Mouse (Mus musculus) embryonic facial prominence, embryonic 13.5 days (tissue): ENCODE measurements at regions not wholly inside any gene's neighbourhood (a gene's known extent, or its start where the extent isn't known, plus 50 kb on each side); places are given as distances from the start of the nearest gene placed in this dataset.
"Not testable (repeated sequence)": the region's sequence is repeated elsewhere in the genome, so short reads cannot be mapped to it uniquely, and the experiment has no call there.

Experiments
- ATAC-seq: fragments of 200-750 bp; cut with Nextera tagmentation; 2 replicates; pipeline ENCODE4 v1.8.0; 2017; ENCODE audit warnings: low read depth; ENCODE audit not compliant: insufficient number of reproducible peaks, insufficient read depth, low FRiP score, low TSS enrichment
- H3K27ac ChIP-seq: fragments of 300-500 bp; sonication (generic); 2 replicates; pipeline ENCODE4 v1.5.1; 2015; ENCODE audit warnings: moderate library complexity, mild to moderate bottlenecking, inconsistent platforms
- H3K27me3 ChIP-seq: fragments of 300-500 bp; sonication (generic); 2 replicates; pipeline ENCODE4 v1.6.1; 2015; ENCODE audit warnings: mild to moderate bottlenecking, inconsistent platforms
- H3K36me3 ChIP-seq: fragments of 300-500 bp; sonication (generic); 2 replicates; pipeline ENCODE4 v1.6.1; 2015; ENCODE audit warnings: mild to moderate bottlenecking, inconsistent platforms
- H3K4me1 ChIP-seq: fragments of 300-500 bp; sonication (generic); 2 replicates; pipeline ENCODE4 v1.6.1; 2015; ENCODE audit warnings: inconsistent platforms
- H3K4me2 ChIP-seq: fragments of 300-500 bp; sonication (generic); 2 replicates; pipeline ENCODE4 v1.6.1; 2015; ENCODE audit warnings: moderate library complexity, mild to moderate bottlenecking, inconsistent platforms
- H3K4me3 ChIP-seq: fragments of 300-500 bp; sonication (generic); 2 replicates; pipeline ENCODE4 v1.5.1; 2015; ENCODE audit warnings: mild to moderate bottlenecking, inconsistent platforms
- H3K9ac ChIP-seq: fragments of 300-500 bp; sonication (generic); 2 replicates; pipeline ENCODE4 v1.6.1; 2015; ENCODE audit warnings: mild to moderate bottlenecking, inconsistent platforms
- H3K9me3 ChIP-seq: fragments of 300-500 bp; sonication (generic); 2 replicates; pipeline ENCODE4 v1.6.1; 2016; ENCODE audit warnings: inconsistent platforms
- WGBS: fragments of 180-500 bp; shearing (Covaris S2); methylation state at CpG from one replicate; pipeline ENCODE4 v1.1.7; 2015; ENCODE audit warnings: mixed read lengths; 5-methylcytosine and 5-hydroxymethylcytosine counted together

GRCm38 (mm10) chr14:53832553-53832952 is 421.4 kb downstream of the Dad1 start:
- no peak overlapping the region for H3K27ac ChIP-seq
- no peaks in the 10 kb centered on the region for H3K9me3 ChIP-seq
- no peaks in the 10 kb centered on the region for H3K36me3 ChIP-seq
- H3K4me2 ChIP-seq, result no peak overlapping the region
- H3K4me1 ChIP-seq, result no peaks in the 10 kb centered on the region
- 90% methylated on average over 3 of the region's 3 CpGs for WGBS
- no peak overlapping the region for H3K4me3 ChIP-seq
- H3K9ac ChIP-seq, result no peak overlapping the region
- H3K27me3 ChIP-seq, result no peaks in the 10 kb centered on the region
- ATAC-seq, result no peak

GRCm38 (mm10) chr14:53831651-53832050 is 422.3 kb downstream of the Dad1 start:
- Histone ChIP-seq H3K27me3 (no peaks in the 10 kb centered on the region), H3K4me1 (no peaks in the 10 kb centered on the region), H3K9ac (no peak overlapping the region), H3K4me3 (no peak overlapping the region), H3K36me3 (no peaks in the 10 kb centered on the region), H3K27ac (no peak overlapping the region), H3K9me3 (no peaks in the 10 kb centered on the region), H3K4me2 (no peak overlapping the region)
- no peak for ATAC-seq
- 79% methylated on average over 6 of the region's 6 CpGs for WGBS

GRCm38 (mm10) chr14:53830717-53831116 is 423.2 kb downstream of the Dad1 start:
- WGBS, result 50% methylated on average over 1 of the region's 1 CpGs

GRCm38 (mm10) chr14:53826782-53827181 is 427.1 kb downstream of the Dad1 start:
- H3K27me3 ChIP-seq, result no peaks in the 10 kb centered on the region
- ATAC-seq, result no peak
- no peaks in the 10 kb centered on the region for H3K36me3 ChIP-seq
- H3K27ac ChIP-seq, result no peak overlapping the region
- no peaks in the 10 kb centered on the region for H3K9me3 ChIP-seq
- no peak overlapping the region for H3K9ac ChIP-seq
- no peak overlapping the region for H3K4me2 ChIP-seq
- H3K4me1 ChIP-seq, result no peaks in the 10 kb centered on the region
- 92% methylated on average over 4 of the region's 4 CpGs for WGBS
- no peak overlapping the region for H3K4me3 ChIP-seq

More at GRCm38 (mm10) chr14:53830717-53831116, 423.2 kb downstream of the Dad1 start:
- H3K27me3 ChIP-seq, result no peaks in the 10 kb centered on the region
- H3K4me3 ChIP-seq, result no peak overlapping the region
- H3K36me3 ChIP-seq, result no peaks in the 10 kb centered on the region
- H3K27ac ChIP-seq, result no peak overlapping the region
- H3K4me1 ChIP-seq, result no peaks in the 10 kb centered on the region
- H3K9ac ChIP-seq, result no peak overlapping the region
- H3K9me3 ChIP-seq, result no peaks in the 10 kb centered on the region
- no peak for ATAC-seq
- H3K4me2 ChIP-seq, result no peak overlapping the region

- WGBS, result 12% methylated on average over 3 of the region's 3 CpGs
- no peak for ATAC-seq
- Histone ChIP-seq H3K9ac (no peak overlapping the region), H3K27ac (no peak overlapping the region), H3K9me3 (no peaks in the 10 kb centered on the region), H3K4me3 (no peak overlapping the region), H3K27me3 (0 out of 2 replicates have a peak, but pooled peaks cover 3% of the 10 kb centered on the region), H3K4me1 (no peaks in the 10 kb centered on the region), H3K4me2 (no peak overlapping the region), H3K36me3 (no peaks in the 10 kb centered on the region)
Observed at GRCm38 (mm10) chr14:53806231-53806630, 447.7 kb downstream of the Dad1 start.

- 24% methylated on average over 17 of the region's 17 CpGs for WGBS
- Histone ChIP-seq H3K27me3 (0 out of 2 replicates have a peak, but pooled peaks cover 3% of the 10 kb centered on the region), H3K9me3 (no peaks in the 10 kb centered on the region), H3K9ac (0 out of 2 replicates have a peak overlapping the region, but pooled peaks have one; percentile 46), H3K4me1 (no peaks in the 10 kb centered on the region), H3K4me3 (peak overlapping the region; percentile 18; the same call in 1 of the 2 replicates), H3K27ac (no peak overlapping the region), H3K36me3 (no peaks in the 10 kb centered on the region), H3K4me2 (peak overlapping the region; percentile 49)
- ATAC-seq, result no peak
Observed at GRCm38 (mm10) chr14:53803698-53804620, 449.9 kb downstream of the Dad1 start.

- Histone ChIP-seq H3K4me2 (no peak overlapping the region), H3K36me3 (no peaks in the 10 kb centered on the region), H3K4me3 (no peak overlapping the region), H3K27ac (no peak overlapping the region), H3K27me3 (0 out of 2 replicates have a peak, but pooled peaks cover 3% of the 10 kb centered on the region), H3K9me3 (no peaks in the 10 kb centered on the region), H3K4me1 (no peaks in the 10 kb centered on the region), H3K9ac (no peak overlapping the region)
- ATAC-seq, result no peak
- 85% methylated on average over 3 of the region's 3 CpGs for WGBS
Observed at GRCm38 (mm10) chr14:53802547-53802946, 451.4 kb downstream of the Dad1 start.

GRCm38 (mm10) chr14:53800508-53801136 is 453.3 kb downstream of the Dad1 start:
- 75% methylated on average over 11 of the region's 11 CpGs for WGBS
- H3K4me2 ChIP-seq, result no peak overlapping the region
- H3K4me1 ChIP-seq, result 0 out of 2 replicates have a peak, but pooled peaks cover under 1% of the 10 kb centered on the region
- H3K9ac ChIP-seq, result no peak overlapping the region
- H3K27ac ChIP-seq, result no peak overlapping the region
- no peak overlapping the region for H3K4me3 ChIP-seq
- no peaks in the 10 kb centered on the region for H3K9me3 ChIP-seq
- no peaks in the 10 kb centered on the region for H3K36me3 ChIP-seq
- H3K27me3 ChIP-seq, result 0 out of 2 replicates have a peak, but pooled peaks cover 3% of the 10 kb centered on the region
- ATAC-seq, result no peak

GRCm38 (mm10) chr14:53795160-53795559 is 458.7 kb downstream of the Dad1 start:
- H3K27ac ChIP-seq, H3K4me2 ChIP-seq, H3K27me3 ChIP-seq, H3K9ac ChIP-seq, H3K36me3 ChIP-seq, H3K4me1 ChIP-seq, ATAC-seq, H3K9me3 ChIP-seq, H3K4me3 ChIP-seq: not testable (repeated sequence)
- 63% methylated on average over 1 of the region's 1 CpGs for WGBS

- 74% methylated on average over 5 of the region's 5 CpGs for WGBS
- no peaks in the 10 kb centered on the region for H3K27me3 ChIP-seq
- H3K36me3 ChIP-seq, result no peaks in the 10 kb centered on the region
- no peak overlapping the region for H3K4me3 ChIP-seq
- H3K27ac ChIP-seq, result no peak overlapping the region
- 0 out of 2 replicates have a peak, but pooled peaks cover 3% of the 10 kb centered on the region for H3K4me1 ChIP-seq
- no peaks in the 10 kb centered on the region for H3K9me3 ChIP-seq
- no peak for ATAC-seq
- no peak overlapping the region for H3K4me2 ChIP-seq
- no peak overlapping the region for H3K9ac ChIP-seq
Observed at GRCm38 (mm10) chr14:53794527-53794926, 459.4 kb downstream of the Dad1 start.

- H3K27ac ChIP-seq, H3K9me3 ChIP-seq, H3K4me1 ChIP-seq, H3K36me3 ChIP-seq, H3K4me3 ChIP-seq, H3K4me2 ChIP-seq, H3K27me3 ChIP-seq, H3K9ac ChIP-seq, ATAC-seq: not testable (repeated sequence)
- 82% methylated on average over 1 of the region's 1 CpGs for WGBS
Observed at GRCm38 (mm10) chr14:53792432-53792831, 461.5 kb downstream of the Dad1 start.

GRCm38 (mm10) chr14:53785547-53785946 is 468.4 kb downstream of the Dad1 start:
- not testable (repeated sequence) for H3K36me3 ChIP-seq, H3K9ac ChIP-seq, H3K27ac ChIP-seq, H3K4me2 ChIP-seq, H3K4me1 ChIP-seq, ATAC-seq, H3K4me3 ChIP-seq, H3K27me3 ChIP-seq, H3K9me3 ChIP-seq
- WGBS, result 81% methylated on average over 2 of the region's 2 CpGs
